Mouse (Mus musculus): ENCODE data around the gene Kcnj16.
A peak's percentile ranks its signal among the peaks of the same experiment; 100 is the strongest.

Kcnj16 gene

GRCm38 (mm10) chr11:111057435-111057834 is 89.6 kb downstream of the Kcnj16 start:
- DNase-seq: no peak

- no peak for DNase-seq
These were observed 91.6 kb downstream of the Kcnj16 start for GRCm38 (mm10) chr11:111059440-111059839.

GRCm38 (mm10) chr11:111060216-111060615 is 92.4 kb downstream of the Kcnj16 start:
- no peak for DNase-seq

- peak; percentile 68 to 69 for DNase-seq
These were observed 97.1 kb downstream of the Kcnj16 start for GRCm38 (mm10) chr11:111064751-111065527.

- DNase-seq: peak; percentile 93 to 95
These were observed 97.9 kb downstream of the Kcnj16 start, which contains the start of gene Kcnj2 for GRCm38 (mm10) chr11:111065635-111066298. TSS of gene Kcnj2 (plus strand) at chr11:111066164.

- no peak for DNase-seq
These were observed 98.5 kb downstream of the Kcnj16 start for GRCm38 (mm10) chr11:111066299-111066691.

- DNase-seq: no peak
These were observed 100.0 kb downstream of the Kcnj16 start for GRCm38 (mm10) chr11:111067787-111068186.

- no peak for DNase-seq
These were observed 102.6 kb downstream of the Kcnj16 start for GRCm38 (mm10) chr11:111070460-111070859.

GRCm38 (mm10) chr11:111074131-111074530 is 106.3 kb downstream of the Kcnj16 start:
- peak in 1 of 2 experiments; percentile 16 for DNase-seq
